Mouse (Mus musculus) limb, embryonic 10.5 days (tissue): ENCODE results near the gene Efcab6. TPM values are rescaled to one million over a fixed set of nuclear protein-coding genes. Genes with fewer than 3 reads are reported as not detected.
"Not testable (repeated sequence)": the region's sequence is repeated elsewhere in the genome, so short reads cannot be mapped to it uniquely, and the experiment has no call there.

Source experiments
- DNase-seq: peaks from one replicate; pipeline ENCODE4 v3.0.0-alpha.2; 2017; ENCODE audit warnings: low spot score
- H3K27ac ChIP-seq: fragments of 300-500 bp; sonication (generic); 2 replicates; pipeline ENCODE4 v1.5.1; 2016; ENCODE audit warnings: mild to moderate bottlenecking
- H3K27me3 ChIP-seq: fragments of 300-500 bp; sonication (generic); 2 replicates; pipeline ENCODE4 v1.6.1; 2016; ENCODE audit warnings: low read depth, mild to moderate bottlenecking; ENCODE audit not compliant: poor library complexity, severe bottlenecking
- H3K36me3 ChIP-seq: fragments of 300-500 bp; sonication (generic); 2 replicates; pipeline ENCODE4 v1.6.1; 2016; ENCODE audit warnings: mild to moderate bottlenecking, moderate library complexity
- H3K4me1 ChIP-seq: fragments of 300-500 bp; sonication (generic); 2 replicates; pipeline ENCODE4 v1.6.1; 2016
- H3K4me3 ChIP-seq: fragments of 300-500 bp; sonication (generic); 2 replicates; pipeline ENCODE4 v1.5.1; 2016; ENCODE audit warnings: mild to moderate bottlenecking, moderate library complexity
- H3K9me3 ChIP-seq: fragments of 300-500 bp; sonication (generic); replicated peaks from 2 replicates; pipeline ENCODE4 v1.6.1; 2016; ENCODE audit warnings: mild to moderate bottlenecking
- WGBS: fragments of 180-500 bp; shearing (Covaris S2); methylation state at CpG from one replicate; pipeline ENCODE4 v1.1.7; 2016; 5-methylcytosine and 5-hydroxymethylcytosine counted together
- polyA plus RNA-seq: library from polyadenylated mRNA; unstranded; fragments of >200 nt; fragmentation: Nextera tagmentation; extraction: Ambion mirVana; gene quantifications from 2 replicates; pipeline ENCODE4 v1.2.1, GENCODE M21; 2016

Efcab6 gene
- polyA plus RNA-seq: not detected in 2 replicates

- Histone ChIP-seq H3K36me3 (no peaks in the 10 kb centered on the region), H3K4me3 (peak within 1 kb of the TSS; percentile 43), H3K27ac (no peak within 1 kb of the TSS), H3K4me1 (peaks cover 22% of the 10 kb centered on the region), H3K9me3 (no peaks in the 10 kb centered on the region; the same call in 1 of the 2 replicates), H3K27me3 (peaks cover 65% of the 10 kb centered on the region)
- 2% methylated on average over 29 of the region's 29 CpGs for WGBS
- peak; percentile 54 for DNase-seq
Measured at GRCm38 (mm10) chr15:84065140-84065539, at the start of gene Efcab6. TSS of gene Efcab6 (minus strand) at chr15:84065379.

DNA sequence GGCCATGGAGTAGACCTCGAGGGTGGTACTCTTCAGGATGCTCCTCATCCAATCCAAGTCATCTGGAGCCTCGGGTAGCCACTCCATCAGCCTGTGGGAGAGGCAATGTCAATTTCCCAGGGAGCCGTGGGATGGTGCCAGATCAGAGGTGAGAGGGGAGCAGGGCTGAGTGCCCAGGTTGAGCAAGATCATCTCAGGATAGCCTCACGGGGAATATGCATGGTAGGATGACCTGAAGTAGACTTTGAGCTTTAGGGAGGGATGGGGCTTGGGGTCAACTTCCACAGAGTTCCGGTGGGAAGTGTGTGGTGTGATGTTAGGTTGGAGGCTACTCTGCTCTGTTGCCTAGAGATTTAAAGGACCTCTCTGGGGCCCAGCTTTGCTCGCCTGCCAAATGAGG lies 48.7 kb upstream of the Efcab6 start:
- 80% methylated on average over 6 of the region's 6 CpGs for WGBS
- H3K36me3 ChIP-seq: no peaks in the 10 kb centered on the region

GRCm38 (mm10) chr15:84108899-84109298 lies 43.7 kb upstream of the Efcab6 start:
- H3K4me3 ChIP-seq: no peak overlapping the region
- peaks cover 13% of the 10 kb centered on the region for H3K4me1 ChIP-seq
- H3K27ac ChIP-seq: no peak overlapping the region
- DNase-seq: peak; percentile 80
- peaks cover 44% of the 10 kb centered on the region for H3K27me3 ChIP-seq
- WGBS: 8% methylated on average over 13 of the region's 13 CpGs
- no peaks in the 10 kb centered on the region for H3K9me3 ChIP-seq
- no peaks in the 10 kb centered on the region for H3K36me3 ChIP-seq

More for the DNA sequence above, 48.7 kb upstream of the Efcab6 start:
- DNase-seq: no peak
- no peaks in the 10 kb centered on the region for H3K9me3 ChIP-seq
- H3K27ac ChIP-seq: no peak overlapping the region
- H3K4me3 ChIP-seq: no peak overlapping the region
- H3K27me3 ChIP-seq: no peaks in the 10 kb centered on the region
- no peaks in the 10 kb centered on the region for H3K4me1 ChIP-seq

DNA sequence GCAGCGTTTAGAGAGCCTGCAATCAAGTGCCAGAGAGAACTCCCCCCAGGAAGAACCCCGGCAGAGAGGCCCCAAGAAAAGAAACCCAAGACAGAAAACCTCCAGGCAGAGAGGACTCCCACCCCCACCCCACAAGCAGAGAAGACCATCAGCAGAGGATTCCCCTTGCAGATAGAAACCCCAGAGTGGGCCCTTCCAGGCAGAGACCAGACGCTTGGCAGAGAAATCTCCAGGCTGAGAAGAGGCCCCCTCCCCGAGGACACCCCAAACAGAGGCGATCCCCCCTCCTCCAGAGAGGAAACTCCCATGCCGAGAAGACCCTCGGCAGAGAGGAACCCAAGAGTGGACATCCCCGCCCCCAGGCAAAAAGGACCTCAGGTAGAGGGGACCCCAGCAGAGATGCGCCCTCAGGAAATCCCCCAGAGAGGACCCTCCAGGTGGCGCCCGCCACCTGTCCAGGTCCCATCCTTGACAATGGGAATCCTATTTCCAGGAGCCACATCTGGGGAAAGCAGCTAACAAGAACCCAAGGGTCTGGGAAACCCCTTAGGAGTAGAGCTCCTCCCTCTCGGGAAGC lies 40.8 kb upstream of the Efcab6 start:
- no peak for DNase-seq
- H3K36me3 ChIP-seq: no peaks in the 10 kb centered on the region
- H3K4me1 ChIP-seq: peaks cover 13% of the 10 kb centered on the region
- no peak overlapping the region for H3K27ac ChIP-seq
- 12% methylated on average over 12 of the region's 12 CpGs for WGBS
- peak overlapping the region; percentile 56 for H3K4me3 ChIP-seq
- peaks cover 60% of the 10 kb centered on the region for H3K27me3 ChIP-seq
- H3K9me3 ChIP-seq: no peaks in the 10 kb centered on the region

GRCm38 (mm10) chr15:84105105-84105923 lies 40.1 kb upstream of the Efcab6 start, which contains the start of gene Sult4a1:
TSS of gene Sult4a1 (minus strand) at chr15:84105754.
- WGBS: 3% methylated on average over 77 of the region's 77 CpGs
- peak; percentile 46 for DNase-seq
- Histone ChIP-seq H3K27ac (no peak within 1 kb of the TSS), H3K27me3 (peaks cover 60% of the 10 kb centered on the region), H3K4me1 (peaks cover 13% of the 10 kb centered on the region), H3K36me3 (no peaks in the 10 kb centered on the region), H3K9me3 (no peaks in the 10 kb centered on the region), H3K4me3 (peak within 1 kb of the TSS; percentile 56)

DNA sequence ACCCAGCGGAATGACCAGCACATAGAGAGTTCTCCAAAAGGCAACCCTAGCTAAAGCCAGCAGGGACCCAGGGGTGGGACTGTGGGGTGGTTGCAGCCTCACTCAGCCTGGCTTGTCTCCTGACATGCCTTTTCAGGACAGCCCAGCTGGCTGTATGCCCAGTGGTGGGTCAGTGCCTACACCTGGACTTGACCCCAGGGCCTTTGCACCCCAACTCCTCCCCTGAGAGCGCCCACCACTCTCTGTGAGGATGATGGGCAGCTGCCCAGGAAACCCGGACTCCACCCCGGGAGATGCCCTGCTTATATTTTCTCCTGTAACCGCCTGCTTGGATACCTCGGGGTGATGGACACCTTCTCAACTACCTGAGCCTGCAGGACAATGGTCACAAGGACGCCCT lies 39.4 kb upstream of the Efcab6 start:
- DNase-seq: no peak
- no peak overlapping the region for H3K27ac ChIP-seq
- H3K27me3 ChIP-seq: peaks cover 60% of the 10 kb centered on the region
- H3K9me3 ChIP-seq: no peaks in the 10 kb centered on the region
- peaks cover 13% of the 10 kb centered on the region for H3K4me1 ChIP-seq
- peak overlapping the region; percentile 56; the same call in 1 of the 2 replicates for H3K4me3 ChIP-seq
- no peaks in the 10 kb centered on the region for H3K36me3 ChIP-seq
- 84% methylated on average over 7 of the region's 7 CpGs for WGBS

DNA sequence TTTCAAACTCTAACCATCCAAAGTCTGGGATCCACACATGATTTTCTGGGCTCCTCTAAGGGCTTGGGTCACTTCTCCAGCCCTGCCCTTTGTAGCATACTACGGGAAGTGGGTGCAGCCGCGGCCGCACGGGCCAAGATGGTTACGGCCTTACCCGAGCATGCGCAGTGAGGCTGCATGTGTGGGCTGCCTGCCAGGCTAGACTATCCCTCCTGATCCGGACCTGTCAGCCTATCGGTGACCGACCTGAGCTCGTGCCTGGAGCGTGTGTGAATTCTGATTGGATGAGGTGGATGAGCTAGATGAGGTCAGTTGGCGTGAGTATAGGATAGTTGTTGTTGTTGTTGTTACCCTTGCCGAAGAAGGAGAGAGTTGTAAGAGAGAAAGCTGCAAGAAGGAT lies 32.4 kb upstream of the Efcab6 start:
- H3K9me3 ChIP-seq, H3K4me1 ChIP-seq, DNase-seq, H3K27me3 ChIP-seq, H3K27ac ChIP-seq, H3K4me3 ChIP-seq, H3K36me3 ChIP-seq: not testable (repeated sequence)
- 82% methylated on average over 15 of the region's 15 CpGs for WGBS

DNA sequence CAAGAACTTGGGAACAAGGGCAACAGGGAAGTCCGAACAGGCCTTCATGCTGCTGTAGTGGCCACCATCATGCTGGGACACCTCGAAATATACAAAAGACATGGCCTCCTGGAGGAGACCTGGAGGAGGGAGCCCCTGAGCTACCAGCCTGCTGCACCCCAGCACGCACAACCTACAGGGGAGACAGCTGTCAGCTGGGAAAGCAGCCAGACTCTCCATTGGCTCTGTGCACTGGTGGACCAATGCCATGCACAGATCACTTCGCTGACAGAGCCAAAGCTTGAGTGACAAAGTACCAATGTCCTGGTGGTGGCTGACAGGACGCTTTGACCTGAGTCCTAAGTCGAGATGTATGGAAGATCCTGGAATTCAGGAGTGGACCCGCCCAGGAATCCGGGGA lies 30.9 kb upstream of the Efcab6 start:
- H3K9me3 ChIP-seq: no peaks in the 10 kb centered on the region
- no peak overlapping the region for H3K4me3 ChIP-seq
- no peaks in the 10 kb centered on the region for H3K36me3 ChIP-seq
- H3K27ac ChIP-seq: no peak overlapping the region
- no peaks in the 10 kb centered on the region for H3K27me3 ChIP-seq
- WGBS: 89% methylated on average over 8 of the region's 8 CpGs
- no peak for DNase-seq
- no peaks in the 10 kb centered on the region for H3K4me1 ChIP-seq

- no peaks in the 10 kb centered on the region for H3K9me3 ChIP-seq
- DNase-seq: no peak
- no peaks in the 10 kb centered on the region for H3K36me3 ChIP-seq
- no peak overlapping the region for H3K4me3 ChIP-seq
- no peaks in the 10 kb centered on the region for H3K4me1 ChIP-seq
- H3K27me3 ChIP-seq: no peaks in the 10 kb centered on the region
- no peak overlapping the region for H3K27ac ChIP-seq
- 68% methylated on average over 7 of the region's 7 CpGs for WGBS
Measured at GRCm38 (mm10) chr15:84094921-84095320, 29.7 kb upstream of the Efcab6 start.

DNA sequence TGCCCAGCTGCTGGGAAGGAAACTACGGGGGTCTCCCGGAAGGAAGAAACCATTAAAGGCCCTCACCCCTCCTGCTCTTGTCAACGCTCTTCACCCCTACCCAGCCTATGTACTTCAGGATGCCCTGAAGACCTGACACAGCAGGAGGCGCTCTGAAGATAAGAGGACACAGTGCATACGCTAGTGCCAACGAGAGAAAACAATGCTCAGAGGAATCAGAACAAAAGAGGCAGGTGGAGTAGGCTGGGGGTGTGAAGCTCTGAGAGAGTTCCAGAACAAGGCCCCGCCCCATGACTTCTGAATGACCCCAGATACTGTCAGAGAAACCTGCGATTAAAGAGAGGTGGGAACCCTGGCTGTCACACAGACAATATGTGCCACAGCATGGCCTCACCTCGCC lies 21.6 kb upstream of the Efcab6 start:
- no peaks in the 10 kb centered on the region for H3K9me3 ChIP-seq
- no peak overlapping the region for H3K4me3 ChIP-seq
- H3K4me1 ChIP-seq: peaks cover 3% of the 10 kb centered on the region; the same call in 1 of the 2 replicates
- DNase-seq: no peak
- H3K36me3 ChIP-seq: no peaks in the 10 kb centered on the region
- no peak overlapping the region for H3K27ac ChIP-seq
- WGBS: 58% methylated on average over 9 of the region's 9 CpGs
- H3K27me3 ChIP-seq: no peaks in the 10 kb centered on the region

DNA sequence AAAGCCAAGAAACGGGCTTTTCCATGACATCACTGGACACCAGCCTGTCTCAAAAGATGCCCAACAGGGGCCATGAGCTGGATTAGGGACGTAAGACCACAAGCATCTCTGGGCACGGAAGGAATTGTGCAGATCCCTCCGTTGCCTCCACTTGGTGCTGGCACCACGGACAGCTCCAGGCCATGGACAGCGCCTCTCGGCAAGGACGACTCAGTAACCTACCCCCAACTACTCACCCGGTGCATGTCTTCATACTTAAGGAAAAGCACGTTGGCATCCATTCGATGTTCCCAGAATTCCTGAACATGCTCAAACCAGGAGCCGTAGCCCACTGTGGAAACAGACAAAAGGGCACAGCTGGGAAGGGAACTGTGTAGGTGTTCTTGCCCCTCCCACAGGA lies 21.2 kb upstream of the Efcab6 start:
- Histone ChIP-seq H3K4me1 (peaks cover 3% of the 10 kb centered on the region; the same call in 1 of the 2 replicates), H3K9me3 (no peaks in the 10 kb centered on the region), H3K27me3 (no peaks in the 10 kb centered on the region), H3K27ac (no peak overlapping the region), H3K36me3 (no peaks in the 10 kb centered on the region), H3K4me3 (no peak overlapping the region)
- peak; percentile 67 for DNase-seq
- 36% methylated on average over 12 of the region's 12 CpGs for WGBS

- 79% methylated on average over 7 of the region's 7 CpGs for WGBS
- Histone ChIP-seq H3K4me3 (no peak overlapping the region), H3K27me3 (peaks cover 22% of the 10 kb centered on the region), H3K36me3 (no peaks in the 10 kb centered on the region), H3K27ac (no peak overlapping the region), H3K4me1 (peaks cover 4% of the 10 kb centered on the region; the same call in 1 of the 2 replicates), H3K9me3 (no peaks in the 10 kb centered on the region)
- DNase-seq: no peak
Measured at GRCm38 (mm10) chr15:84080069-84080468, 14.9 kb upstream of the Efcab6 start.

- peaks cover 27% of the 10 kb centered on the region for H3K27me3 ChIP-seq
Measured at GRCm38 (mm10) chr15:84079519-84079918, 14.3 kb upstream of the Efcab6 start.

More at GRCm38 (mm10) chr15:84079519-84079918, 14.3 kb upstream of the Efcab6 start:
- DNase-seq: no peak
- 88% methylated on average over 2 of the region's 2 CpGs for WGBS
- H3K4me1 ChIP-seq: peaks cover 9% of the 10 kb centered on the region; the same call in 1 of the 2 replicates
- no peaks in the 10 kb centered on the region for H3K9me3 ChIP-seq
- no peak overlapping the region for H3K27ac ChIP-seq
- no peaks in the 10 kb centered on the region for H3K36me3 ChIP-seq
- H3K4me3 ChIP-seq: no peak overlapping the region
